Mouse (Mus musculus) cerebellum, adult 11 months (tissue): ENCODE measurements around the gene Crabp1.

Experiments
- DNase-seq: peaks from one replicate; pipeline ENCODE4 v3.0.0; 2022

Gene Crabp1

DNA sequence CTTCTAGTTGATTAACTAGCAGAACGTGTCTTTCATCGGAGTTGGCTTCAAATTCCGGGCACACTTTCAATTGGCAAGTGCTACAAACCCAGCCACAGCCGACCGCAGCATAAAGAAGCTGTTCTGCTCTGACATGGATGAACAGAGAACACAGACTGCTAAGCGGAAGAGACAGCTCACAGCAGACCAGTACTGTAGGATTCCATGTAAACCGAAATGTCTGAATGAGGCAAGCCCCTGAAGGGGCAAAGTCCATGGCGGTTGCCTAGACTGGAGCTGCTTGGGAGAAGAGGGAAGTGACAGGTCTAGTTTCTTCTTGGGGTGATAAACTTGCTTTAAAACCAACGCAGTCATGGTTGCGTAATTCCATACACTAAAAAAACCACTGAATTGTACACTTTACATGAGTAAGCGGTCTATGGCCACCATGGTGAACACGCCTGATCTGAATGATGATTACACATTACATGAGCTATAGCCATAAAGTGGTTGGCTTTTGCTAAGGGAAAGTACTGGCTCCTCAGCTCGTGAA lies 12.0 kb downstream of the Crabp1 start:
- DNase-seq: no peak

DNA sequence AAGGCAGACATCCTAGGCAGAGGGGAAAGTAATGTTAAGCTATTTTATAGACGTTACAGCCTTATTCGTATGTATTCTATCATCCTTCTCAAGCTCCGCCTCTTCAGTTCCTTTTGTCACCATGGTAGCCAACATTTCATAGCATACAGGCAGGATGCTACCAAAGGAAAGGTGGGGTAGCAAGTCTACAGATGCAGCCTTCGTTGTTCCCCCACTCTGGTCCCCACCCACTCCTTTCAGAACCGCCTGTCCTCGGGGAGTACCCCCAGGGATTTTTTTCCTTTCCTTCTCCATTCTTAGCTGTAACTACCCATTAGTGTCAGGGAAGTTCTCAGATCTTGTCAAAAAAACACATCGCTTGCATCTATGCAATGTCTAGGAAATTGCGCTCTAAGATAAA lies 14.7 kb downstream of the Crabp1 start:
- DNase-seq: no peak

DNA sequence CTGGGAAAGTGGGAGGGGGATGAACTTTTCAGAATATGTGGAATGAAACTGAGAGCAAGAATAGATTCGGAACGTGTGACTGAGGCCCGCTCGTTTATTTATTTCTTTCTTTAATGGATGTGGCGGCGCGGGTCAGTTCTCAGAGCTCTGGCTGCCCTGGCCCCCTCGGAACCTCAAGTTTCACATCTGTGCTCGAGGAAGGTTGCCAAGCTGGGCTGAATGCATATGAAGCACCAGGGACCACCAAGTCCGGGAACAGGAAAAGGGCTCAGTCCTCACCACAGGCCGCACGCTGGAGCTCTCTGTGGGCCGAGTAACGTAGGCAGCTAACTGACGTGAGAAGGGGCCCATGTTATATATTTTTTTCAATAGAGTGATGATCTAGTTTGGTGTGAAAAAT lies 18.0 kb downstream of the Crabp1 start:
- DNase-seq: no peak

DNA sequence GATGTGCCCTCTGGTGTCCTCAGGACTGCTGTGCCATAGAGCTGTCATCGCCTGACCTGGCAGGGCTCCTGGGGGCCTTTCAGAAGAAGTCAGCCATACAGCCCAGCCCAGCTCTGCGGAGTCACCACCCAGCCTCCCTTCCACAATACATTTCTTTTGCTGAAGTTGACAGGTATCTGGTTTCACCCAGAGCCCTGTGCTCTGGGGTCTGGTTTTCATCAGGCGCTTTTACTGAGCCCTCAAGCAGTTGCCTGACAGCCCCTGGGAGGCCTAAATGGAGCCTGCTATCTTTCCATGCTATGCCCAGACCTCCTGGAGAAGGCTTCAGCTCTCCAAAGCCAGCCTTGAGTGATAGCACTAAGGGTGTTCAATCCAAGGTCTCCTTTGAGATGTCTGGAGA lies 19.5 kb downstream of the Crabp1 start:
- DNase-seq: no peak

DNA sequence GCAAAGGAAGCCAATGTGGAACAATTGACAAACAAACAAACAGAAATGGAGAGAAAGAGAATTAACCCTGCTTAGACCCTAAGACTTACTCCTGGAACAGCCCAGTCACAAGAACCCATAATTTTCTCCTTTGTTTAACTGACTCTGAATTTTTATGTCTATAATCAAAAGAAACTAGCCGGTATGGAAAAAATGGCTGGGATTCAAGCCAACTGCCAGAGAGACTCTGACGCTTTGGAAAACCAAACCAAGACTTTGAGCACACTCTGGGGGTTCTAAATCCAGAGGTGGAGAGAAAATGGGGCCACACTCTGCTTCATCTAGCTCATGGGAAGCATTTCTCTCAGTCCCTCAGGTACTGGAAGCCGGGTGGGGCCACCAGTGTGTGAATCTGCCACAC lies 20.7 kb downstream of the Crabp1 start:
- DNase-seq: no peak

DNA sequence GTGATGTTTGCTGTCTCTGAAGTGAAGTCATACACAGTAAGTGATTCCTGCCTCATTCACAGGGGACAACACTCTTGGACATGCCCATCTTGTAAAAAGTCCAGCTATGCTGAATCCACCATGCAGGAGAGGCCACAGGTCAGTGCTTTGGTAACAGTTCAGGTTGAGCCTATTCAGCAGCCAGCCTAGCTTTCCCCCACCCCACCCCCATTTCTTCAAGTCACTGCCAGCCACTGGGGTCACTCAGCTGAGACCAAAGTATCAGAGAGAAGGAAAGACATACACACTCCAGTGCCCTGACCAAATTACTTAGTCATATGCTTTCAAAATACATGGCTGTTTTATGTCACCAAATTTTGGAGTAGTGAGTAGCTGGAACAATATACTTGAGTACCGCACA lies 21.5 kb downstream of the Crabp1 start:
- DNase-seq: no peak

DNA sequence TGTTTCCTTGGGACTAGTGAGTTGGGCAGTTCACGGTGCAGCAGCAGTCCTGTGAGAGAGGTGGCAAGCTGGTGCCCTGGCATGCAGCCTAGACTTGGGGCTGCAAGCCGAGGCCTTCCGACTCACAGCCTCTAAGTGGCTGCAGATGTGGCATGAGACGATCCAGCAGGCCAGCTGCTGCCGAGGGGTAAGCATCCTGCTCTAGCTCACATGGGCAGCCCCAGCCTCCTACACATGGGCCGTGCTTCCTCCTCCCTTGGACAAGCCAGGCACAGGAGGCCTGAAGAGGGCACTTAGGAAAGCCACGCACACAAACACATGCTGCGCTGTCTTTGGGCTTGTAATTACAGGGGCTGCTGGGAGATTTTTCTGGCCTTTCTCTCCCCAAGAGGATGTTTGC lies 23.2 kb downstream of the Crabp1 start:
- DNase-seq: no peak

DNA sequence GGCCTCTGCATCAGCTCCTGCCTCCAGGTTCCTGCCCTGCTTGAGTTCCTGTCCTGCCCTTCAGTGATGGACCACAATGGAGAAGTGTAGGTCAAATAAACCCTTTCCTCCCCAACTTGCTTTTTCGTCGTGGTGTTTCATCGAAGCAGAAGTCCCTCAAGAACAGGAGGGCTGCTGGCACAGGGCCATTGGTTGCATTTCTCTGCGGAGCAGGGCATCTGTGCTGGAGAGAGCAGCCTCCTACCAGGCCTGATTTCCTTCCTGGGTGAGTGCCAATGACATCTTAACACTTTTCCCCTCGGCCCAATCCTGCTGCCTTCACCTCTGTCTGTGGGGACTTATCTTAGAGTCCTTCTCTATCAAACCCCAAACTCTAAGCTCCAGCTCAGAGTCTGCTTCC lies 25.7 kb downstream of the Crabp1 start:
- DNase-seq: no peak

DNA sequence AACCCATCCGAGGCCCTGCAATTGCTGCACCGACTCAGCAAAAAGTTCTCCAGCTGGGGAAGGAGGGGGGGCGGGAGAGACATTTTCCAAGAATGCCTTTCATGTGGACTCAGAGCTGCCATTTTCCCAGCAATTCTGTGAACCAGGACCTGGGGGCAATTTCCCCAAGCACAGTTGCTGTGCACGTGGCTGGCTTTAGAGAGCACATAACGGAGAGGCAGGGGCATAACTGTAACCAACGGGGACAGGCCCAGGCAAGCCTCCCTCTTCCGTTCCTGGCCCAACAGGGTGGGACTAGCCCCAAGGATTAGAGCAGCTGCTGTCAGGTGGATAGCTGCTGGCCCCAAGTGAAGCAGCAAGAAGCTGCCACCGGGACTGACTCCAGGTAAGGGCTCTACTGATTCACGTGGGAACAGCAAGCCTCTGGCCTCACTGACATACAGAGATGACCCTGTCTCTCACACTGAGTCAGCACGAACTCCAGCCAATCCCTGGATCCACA lies 37.0 kb downstream of the Crabp1 start:
- no peak for DNase-seq

DNA sequence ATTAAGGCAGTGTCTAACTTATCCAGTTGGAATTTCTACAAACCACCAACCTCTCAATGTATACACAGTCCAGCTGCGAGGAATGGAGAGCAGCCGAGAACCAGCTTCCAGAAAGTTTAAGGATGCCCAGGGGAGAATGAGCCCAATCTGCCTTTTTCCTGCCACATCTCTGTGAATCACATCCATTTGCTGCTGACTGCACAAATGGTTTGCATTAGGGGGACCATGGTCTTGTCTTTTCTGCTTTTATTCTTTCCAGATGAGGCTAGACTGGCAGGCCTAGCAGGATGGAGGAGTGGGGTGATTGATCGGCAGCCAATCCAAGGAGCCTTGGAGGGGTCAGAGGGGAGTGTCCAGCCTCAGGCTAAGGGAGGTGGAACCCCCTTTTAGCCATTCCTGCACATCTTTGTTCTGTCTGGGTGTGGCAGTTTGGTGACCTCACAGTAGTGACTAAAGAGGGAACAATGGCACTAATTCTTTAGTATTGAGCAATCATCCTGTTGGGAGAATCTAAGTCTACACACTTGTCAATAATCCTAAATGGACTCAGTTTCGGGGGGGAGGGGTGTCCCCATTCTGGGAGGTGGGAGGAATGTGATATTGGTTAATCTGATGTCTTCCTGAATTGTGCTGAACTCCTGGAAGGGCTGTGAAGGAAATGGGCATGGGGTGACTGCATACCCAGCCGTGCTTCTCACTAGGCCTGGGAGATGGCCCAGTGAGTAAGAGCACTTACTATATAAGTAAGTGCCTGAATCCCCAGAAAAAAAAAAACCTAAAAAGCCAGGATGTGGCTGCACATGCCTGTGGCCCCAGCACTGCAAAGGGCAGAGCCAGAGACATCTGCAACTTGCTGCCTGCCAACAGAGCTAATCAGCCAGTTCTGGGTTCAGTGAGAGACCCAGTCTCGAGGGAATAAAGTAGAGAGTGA lies 38.5 kb downstream of the Crabp1 start:
- no peak for DNase-seq

DNA sequence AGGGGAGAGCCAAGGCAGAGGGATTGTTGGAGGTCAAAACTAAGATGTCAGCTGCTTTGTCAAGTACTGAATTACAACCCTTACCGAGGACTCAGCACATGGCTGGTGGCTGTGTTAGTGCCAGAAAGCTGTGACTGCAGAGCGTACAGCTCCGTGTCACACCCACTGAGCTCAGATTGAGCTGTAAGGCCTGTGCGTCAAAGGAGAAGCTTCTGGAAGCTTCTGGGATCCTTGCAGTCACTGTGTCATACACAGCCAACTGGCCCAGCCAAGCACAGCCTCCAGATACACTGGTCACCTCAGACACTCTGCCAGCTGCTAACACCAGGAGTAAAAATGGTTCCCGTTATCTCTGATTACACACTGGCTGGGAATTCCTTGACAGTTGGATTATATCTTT lies 39.8 kb downstream of the Crabp1 start:
- DNase-seq: no peak

DNA sequence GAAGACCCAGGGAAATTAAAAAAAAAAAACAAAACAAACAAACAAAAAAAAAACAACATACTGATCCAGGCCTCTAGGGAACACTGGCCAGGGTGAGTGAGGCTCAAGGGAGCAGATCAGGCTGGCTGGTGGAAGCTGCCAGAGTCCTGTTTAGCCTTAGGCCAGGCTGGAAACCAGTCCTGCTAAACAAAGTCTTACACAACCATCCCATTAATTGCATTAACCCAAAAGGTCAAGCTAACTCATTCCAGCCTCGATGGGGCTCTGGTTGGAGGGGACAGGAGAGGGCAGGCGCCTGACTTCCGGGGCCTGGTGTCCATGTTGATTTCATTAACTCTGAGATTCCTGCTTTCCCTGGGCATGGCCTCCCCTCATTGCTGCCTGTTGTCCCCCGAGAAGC lies 43.2 kb downstream of the Crabp1 start:
- no peak for DNase-seq

DNA sequence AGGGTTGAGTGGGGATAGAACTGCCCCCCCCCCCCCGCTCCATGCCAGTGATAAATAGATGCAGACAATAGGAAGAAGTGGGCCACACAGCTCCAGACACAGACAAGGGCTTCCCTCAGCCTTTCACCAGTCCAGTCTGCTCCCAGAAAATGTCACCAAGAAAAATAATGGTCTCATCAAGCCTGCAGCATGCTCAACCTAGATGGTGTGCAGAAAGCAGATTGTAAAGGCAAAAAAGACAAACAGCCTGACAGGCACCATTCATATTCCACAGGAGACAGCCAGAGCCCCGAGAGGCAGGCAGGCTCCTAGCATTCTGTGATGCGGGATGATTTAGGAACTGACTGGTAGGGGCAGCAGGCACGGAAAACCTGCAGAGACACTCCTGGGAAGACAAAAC lies 45.4 kb downstream of the Crabp1 start:
- no peak for DNase-seq

DNA sequence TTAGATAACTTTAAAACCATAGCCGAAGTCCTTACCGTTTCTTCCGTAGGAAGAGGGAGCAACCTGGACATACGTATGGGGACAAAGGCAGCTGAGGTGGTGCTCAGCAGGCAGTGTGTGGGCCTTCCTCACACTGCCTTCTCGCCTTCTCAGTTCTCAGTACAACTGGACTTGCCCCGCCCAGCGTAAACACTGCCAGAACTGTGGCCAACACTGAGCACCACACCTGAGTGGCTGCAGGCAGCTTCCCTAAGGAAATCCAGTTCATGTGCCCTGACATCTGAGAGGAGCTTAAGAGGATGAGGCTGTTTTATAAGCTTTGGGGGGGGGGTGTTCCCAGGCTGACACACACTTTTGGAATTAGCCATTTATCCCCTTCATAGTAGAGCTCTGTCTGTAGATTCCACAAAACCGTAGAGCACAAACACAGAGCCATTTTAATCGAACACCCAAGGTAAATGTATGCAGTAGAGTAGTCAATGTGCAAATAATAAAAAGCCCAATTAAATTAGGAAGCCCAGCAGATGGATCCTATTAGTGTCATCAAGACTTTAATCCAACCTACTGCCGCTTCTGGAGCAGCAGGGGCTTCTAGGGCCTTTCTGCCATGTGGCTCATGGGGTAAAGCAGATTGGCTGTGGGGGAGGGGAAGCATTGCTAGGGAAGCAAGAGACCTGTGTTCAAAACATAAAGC lies 52.1 kb downstream of the Crabp1 start:
- DNase-seq: no peak

DNA sequence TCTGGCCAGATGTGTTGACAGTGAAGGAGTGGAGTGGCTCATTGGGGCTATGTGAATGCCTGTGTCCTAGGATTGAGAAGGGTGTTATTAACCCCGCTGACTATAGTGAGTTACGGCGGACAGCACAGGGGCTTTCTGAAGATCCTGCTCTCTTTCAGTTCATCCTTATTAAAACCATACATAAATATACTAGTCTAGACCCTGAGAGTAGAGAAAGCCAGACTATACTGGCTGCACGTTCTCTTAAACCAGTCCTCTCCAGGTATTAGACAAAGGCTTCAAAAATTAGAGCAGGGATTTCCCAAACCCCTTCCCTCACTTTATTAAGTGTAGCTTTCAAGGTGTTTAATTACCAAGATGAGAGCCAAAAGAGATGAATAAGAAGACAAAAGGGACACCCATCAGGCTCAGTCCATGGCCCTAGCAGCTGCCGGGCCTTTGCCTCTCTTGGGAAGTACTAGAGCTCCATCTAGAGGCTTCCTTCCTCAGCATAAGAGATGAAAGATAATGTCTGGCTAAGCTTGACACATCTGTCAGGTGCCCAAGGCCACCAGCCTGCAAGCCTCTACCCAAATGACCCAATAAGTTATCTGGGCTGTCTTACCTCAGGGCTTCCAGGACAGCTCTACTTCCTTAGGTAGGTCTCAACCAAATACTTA lies 57.0 kb downstream of the Crabp1 start:
- no peak for DNase-seq
